Mouse (Mus musculus): Measurements from ENCODE around the gene Icam5.
"Not testable (repeated sequence)": the region's sequence is repeated elsewhere in the genome, so short reads cannot be mapped to it uniquely, and the experiment has no call there.

Icam5 gene

GRCm38 (mm10) chr9:21035586-21035985, 3.7 kb downstream of the Icam5 start:
- no peak for DNase-seq (ENCODE audit: low read depth)

GRCm38 (mm10) chr9:21036161-21036560, 4.3 kb downstream of the Icam5 start:
- no peak for DNase-seq (ENCODE audit: low read depth)

DNA sequence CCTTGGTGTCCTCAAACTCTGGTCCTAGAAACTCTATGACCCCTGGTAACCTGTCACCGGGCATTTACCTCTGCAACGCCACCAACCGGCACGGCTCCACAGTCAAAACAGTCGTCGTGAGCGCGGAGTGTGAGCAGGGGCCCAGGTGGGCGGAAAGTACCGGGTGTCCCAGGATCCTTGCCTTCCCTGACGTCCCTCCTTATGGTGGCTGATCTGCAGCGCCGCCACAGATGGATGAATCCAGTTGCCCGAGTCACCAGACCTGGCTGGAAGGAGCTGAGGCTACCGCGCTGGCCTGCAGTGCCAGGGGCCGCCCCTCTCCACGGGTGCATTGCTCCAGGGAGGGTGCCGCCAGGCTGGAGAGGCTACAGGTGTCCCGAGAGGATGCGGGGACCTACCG, 4.8 kb downstream of the Icam5 start:
- no peak for DNase-seq (ENCODE audit: low read depth)

DNA sequence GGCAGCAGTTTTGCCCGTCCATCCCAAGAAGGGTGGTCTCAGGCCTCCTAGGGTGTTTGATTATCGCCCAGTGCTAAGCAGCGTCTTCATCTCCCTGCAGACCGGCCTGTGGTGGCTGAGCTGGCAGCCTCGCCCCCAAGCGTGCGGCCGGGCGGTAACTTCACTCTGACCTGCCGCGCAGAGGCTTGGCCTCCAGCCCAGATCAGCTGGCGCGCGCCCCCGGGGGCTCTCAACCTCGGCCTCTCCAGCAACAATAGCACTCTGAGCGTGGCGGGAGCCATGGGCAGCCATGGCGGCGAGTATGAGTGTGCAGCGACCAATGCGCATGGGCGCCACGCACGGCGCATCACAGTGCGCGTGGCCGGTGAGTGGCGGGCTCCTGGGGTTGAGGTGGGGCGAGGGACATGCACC, 5.6 kb downstream of the Icam5 start:
- DNase-seq (ENCODE audit: low read depth): no peak

GRCm38 (mm10) chr9:21039779-21040178, 7.9 kb downstream of the Icam5 start:
- no peak for DNase-seq (ENCODE audit: low read depth)

DNA sequence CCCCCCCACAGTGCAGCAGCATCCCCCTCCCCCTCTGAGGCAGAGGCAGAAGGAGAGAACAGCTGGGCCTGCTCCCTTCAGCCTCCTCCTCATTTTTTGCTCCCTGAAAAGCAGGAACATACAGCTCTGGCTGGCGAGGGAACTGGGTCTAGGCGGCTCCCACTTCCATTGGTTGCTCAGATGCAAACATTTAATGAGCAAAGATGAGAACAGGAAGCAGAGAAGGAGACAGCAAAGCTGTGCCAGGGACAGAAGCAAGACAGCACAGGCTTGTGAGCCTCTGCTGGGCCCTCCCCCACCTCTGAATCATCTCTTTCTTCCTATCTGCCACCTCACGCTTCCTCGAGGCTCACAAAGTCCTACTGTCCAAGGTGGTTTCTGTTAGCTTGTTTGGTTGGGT, 9.4 kb downstream of the Icam5 start:
- no peak for DNase-seq (ENCODE audit: low read depth)

GRCm38 (mm10) chr9:21043563-21043962, 11.7 kb downstream of the Icam5 start:
- no peak for DNase-seq (ENCODE audit: low read depth)

GRCm38 (mm10) chr9:21044785-21045184, 12.9 kb downstream of the Icam5 start:
- DNase-seq (ENCODE audit: low read depth): not testable (repeated sequence)

DNA sequence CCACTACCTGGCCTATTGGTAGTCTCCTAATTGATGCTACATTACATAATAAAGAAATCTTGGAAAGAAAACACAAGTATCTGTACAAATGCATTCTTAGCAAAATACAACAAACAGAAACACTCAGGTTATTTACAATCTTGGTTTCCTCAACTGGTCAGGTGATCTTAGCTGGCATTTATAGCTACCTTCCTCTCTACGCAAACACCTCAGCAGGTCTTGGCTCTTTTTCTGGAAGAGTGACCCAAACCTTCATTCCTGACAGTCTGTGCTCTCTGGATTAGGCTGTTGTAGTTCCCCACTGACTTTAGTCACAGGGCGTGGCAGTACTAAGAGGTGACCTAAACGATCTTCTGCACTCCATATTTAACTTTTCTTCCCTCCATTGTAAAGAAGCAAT, 13.4 kb downstream of the Icam5 start:
- no peak for DNase-seq (ENCODE audit: low read depth)

DNA sequence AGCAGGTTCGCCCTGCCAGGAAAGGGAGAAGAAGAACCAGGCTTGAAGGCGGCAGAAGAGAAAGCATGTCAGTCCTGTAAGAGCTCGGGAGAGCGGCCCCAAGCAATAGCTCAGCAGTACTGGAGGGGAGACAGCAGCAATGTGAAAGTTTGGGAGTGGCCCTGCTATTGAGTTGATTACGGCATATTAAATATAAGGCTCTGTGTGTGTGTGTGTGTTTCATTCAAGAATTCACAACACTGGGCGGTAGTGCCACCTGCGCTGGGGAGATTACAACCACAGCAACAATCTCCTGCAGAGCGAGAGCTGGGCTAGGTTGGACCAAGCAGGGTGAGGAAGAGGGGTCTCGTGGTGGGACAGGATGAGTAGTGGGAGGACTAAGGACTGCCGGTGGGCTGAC, 19.7 kb downstream of the Icam5 start:
- DNase-seq (ENCODE audit: low read depth): no peak

DNA sequence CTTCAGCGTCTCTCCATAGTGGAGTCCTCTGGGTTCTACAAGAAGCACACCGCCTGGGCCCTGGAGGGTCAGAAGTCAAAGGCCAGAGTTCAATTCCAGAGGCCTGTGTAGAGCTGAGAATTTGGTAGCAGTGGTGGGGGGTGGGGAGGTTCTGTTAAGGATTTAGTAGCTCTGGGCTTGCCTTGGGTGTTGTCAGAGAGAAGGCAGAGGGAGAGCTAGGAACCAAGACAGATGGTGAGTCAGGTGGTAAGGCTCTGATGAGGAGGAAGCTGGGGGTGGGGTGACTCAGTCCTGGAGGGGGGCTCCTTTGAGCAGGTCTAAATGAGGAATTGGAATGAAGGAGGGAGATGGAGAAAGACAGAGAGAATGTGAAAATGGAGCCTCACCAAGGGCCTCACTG, 31.1 kb downstream of the Icam5 start:
- no peak for DNase-seq (ENCODE audit: low read depth)

- no peak for DNase-seq (ENCODE audit: low read depth)
Observed at GRCm38 (mm10) chr9:21067006-21067684, 35.3 kb downstream of the Icam5 start, which contains the start of gene Zglp1. TSS of gene Zglp1 (minus strand) at chr9:21067093.

DNA sequence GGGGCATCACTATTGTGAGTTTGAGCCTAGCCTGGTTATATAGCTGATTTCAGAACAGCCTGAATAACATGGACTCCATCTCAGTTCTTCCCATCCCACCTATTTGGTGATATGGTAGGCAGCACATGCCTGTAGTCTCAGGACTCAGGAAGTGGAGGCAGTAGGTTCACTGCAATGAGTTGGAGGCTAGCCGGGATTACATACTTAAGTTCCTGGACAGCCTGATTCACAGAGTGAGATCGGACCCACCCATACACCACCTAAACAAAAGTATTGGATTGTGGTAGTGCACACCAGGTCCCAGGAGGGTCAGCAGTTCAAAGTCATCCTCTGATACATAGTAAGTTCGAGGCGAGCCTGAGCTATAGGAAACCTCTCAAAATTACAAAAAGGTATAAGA, 40.8 kb downstream of the Icam5 start:
- DNase-seq (ENCODE audit: low read depth): peak; percentile 37

- peak; percentile 92 for DNase-seq (ENCODE audit: low read depth)
Observed at GRCm38 (mm10) chr9:21073044-21073840, 41.4 kb downstream of the Icam5 start, which contains the start of the genes Gm49373 and Fdx1l. TSS of gene Gm49373 (minus strand) at chr9:21073096. TSS of gene Fdx1l (minus strand) at chr9:21073614.

DNA sequence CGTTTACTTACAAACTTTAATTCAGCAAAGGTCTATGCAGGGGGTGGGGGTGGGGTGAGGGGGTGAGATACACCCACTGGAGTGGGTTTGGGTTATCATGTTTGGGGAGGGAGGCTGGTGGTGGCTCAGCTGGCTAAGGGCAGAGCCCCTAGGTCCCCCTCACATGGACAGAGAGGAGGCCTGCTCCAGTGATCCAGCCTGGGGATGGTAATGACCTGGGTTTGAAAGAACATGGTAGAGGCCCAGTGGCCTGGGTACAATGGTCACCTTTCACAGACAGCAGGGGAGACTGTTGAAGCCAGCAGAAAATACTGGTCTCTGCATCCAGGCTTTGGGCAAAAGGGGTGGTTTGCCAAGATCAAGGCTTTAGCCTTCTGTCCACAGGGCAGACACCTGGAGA, 42.3 kb downstream of the Icam5 start:
- no peak for DNase-seq (ENCODE audit: low read depth)

DNA sequence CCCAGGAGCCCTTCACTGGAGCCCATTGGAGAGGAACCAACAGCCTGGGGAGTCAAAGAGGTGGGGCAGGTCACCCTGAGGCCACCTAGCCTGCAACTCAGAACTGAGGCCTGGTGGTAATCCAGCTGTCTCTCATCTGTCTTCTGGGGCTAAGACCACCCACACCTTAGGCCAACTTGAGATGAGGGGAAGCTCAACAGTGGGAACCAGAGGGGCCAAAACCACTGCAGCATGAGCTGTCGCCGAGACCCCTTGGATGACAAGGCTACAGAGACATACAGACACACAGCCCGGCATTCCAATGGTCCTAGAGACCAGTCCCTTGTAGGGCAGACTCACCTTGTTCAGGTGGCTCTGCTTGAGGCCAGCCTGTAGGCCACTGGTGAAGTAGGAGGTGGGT, 43.8 kb downstream of the Icam5 start:
- no peak for DNase-seq (ENCODE audit: low read depth)

DNA sequence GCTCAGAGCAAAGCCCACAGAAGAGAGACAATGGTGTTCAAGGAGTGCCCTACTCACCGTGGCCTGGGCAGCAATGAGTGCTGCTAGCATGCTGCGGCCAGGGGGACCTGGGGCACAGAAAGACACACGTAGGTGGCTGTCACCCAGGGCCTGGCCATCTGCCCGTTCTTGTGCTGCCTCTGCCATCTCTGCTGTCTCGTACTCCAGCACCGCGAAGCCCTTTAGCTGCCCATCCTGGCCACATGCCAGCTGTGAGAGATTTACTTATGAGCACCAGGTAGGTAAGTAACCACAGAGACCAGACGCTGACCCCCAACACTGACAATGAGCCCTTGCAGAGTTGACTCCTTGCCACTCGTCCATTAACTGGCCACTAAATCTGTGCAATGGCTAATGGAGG, 49.3 kb downstream of the Icam5 start:
- no peak for DNase-seq (ENCODE audit: low read depth)

- DNase-seq (ENCODE audit: low read depth): no peak
Observed at GRCm38 (mm10) chr9:21083324-21083723, 51.5 kb downstream of the Icam5 start.

Measured in induced T-regulatory cell, adult 2 months (primary cell).